Mouse (Mus musculus): Measurements from ENCODE around the gene Ugt1a10.

- TF ChIP-seq GATA1 (IDR thresholded peaks at IDR 0.05; ENCODE audit: borderline replicate concordance, low read length), result no peak
- TF ChIP-seq FLI1 (IDR thresholded peaks at IDR 0.05; ENCODE audit: low read length), result no peak
These were observed 163.4 kb downstream of the Ugt1a10 start for GRCm38 (mm10) chr1:88218591-88218990.

Data from megakaryocyte, embryonic 14.5 days (primary cell).